Mouse (Mus musculus) liver, embryonic 14.5 days (tissue): ENCODE data around the gene Itga6.

Source experiments
- CTCF ChIP-seq: IDR thresholded peaks from 2 replicates; pipeline ENCODE4 v1.5.1; 2016; ENCODE audit warnings: antibody characterized with exemption, low read depth, control low read depth
- EP300 ChIP-seq: IDR thresholded peaks from 2 replicates; pipeline ENCODE4 v1.6.1; 2016; ENCODE audit warnings: antibody characterized with exemption, low read depth

DNA sequence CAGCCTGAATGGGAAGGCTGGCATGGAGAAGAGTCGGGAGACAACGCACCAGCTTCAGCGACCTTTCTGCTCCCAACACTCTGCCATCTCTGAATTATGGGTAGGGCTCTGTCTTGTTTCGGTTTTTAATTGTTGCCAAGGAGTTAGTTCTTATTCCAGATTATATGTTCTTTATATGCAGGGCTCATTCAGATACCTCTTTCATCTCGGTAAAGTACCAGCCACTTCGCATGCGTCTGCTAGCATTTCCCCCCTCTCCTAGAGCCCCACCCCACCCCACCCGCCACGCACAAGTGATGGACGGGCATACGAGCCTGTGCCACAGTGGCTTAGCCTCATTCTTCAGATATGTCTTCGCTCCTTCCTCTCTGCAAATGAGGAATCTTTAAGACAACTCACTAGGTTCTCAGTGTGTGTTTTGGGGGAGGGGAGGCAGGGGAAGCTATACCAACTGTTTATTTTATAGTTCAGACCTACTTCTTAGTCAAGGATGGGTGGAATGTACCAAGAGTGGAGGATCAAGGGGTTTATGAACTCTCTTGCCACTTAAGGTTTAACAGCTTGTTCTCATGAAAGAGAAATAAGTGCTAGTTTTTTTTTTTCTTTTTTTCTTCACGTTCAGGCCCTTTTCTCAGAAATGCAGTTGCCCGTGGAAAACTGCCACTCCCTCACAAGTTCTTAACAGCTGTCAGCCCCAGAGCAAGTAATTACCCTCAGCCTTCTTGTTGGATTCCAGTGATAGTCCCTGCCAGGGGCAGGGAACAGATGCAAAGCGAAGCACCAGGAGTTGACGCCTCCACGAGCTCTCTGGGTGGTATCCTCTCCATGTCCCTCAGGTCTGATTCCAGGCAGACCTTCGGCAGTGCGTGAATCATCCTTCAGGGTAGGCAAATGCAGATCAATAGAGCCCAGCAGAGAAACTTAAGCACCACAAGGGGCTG is 13.4 kb downstream of the Itga6 start:
- TF ChIP-seq CTCF = no peak
- no peak for TF ChIP-seq EP300
